Mouse (Mus musculus): Measurements from ENCODE around the gene Sh3bgr.

Gene Sh3bgr

GRCm38 (mm10) chr16:96199913-96200701 is at the start of gene Sh3bgr:
TSS of gene Sh3bgr (plus strand) at chr16:96200450.
- DNase-seq: peak; percentile 74

GRCm38 (mm10) chr16:96150995-96151394 is 49.3 kb upstream of the Sh3bgr start:
- no peak for DNase-seq

GRCm38 (mm10) chr16:96151551-96151950 is 48.7 kb upstream of the Sh3bgr start:
- peak; percentile 53 to 70 for DNase-seq

DNA sequence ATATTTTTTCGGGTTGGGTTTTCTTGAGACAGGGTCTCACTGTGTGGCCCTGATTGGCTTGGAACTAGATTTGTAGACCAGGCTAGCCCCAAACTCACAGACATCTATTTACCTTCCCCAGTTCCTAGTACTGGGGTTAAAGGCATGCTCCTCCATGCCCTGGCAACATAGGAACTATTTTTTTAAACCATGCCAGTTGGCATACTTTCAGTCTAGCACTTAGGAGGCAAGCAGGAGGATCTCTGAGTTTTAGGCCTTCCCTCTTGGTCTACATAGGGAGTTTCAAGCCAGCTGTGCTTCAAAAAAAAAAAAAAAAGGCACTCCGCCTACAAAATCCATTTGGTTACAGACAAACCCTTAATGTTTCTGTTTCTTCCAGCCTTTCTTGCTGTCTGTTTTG is 45.8 kb upstream of the Sh3bgr start:
- no peak for DNase-seq

GRCm38 (mm10) chr16:96156019-96156418 is 44.2 kb upstream of the Sh3bgr start:
- no peak for DNase-seq

DNA sequence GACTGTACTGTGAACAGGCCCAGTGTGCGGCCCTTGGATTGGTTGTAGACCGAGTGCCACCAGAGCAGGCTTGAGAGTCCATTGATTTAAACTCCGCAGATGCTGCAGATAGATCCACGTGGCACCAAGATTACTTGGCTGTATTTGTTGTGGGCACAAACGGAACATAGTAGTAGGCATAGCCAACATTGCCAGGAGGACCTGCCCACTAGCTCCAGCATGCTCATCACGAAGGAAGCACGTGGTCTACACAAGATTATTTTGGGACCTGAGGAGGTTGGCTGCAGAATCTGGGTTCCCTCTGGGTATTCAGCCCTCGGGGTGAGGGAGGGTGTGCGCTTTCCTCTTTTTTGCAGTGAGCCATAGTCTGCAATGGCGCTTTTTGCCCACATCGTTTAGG is 43.1 kb upstream of the Sh3bgr start:
- no peak for DNase-seq

- no peak for DNase-seq
Measured at GRCm38 (mm10) chr16:96158511-96159080, 41.7 kb upstream of the Sh3bgr start.

DNA sequence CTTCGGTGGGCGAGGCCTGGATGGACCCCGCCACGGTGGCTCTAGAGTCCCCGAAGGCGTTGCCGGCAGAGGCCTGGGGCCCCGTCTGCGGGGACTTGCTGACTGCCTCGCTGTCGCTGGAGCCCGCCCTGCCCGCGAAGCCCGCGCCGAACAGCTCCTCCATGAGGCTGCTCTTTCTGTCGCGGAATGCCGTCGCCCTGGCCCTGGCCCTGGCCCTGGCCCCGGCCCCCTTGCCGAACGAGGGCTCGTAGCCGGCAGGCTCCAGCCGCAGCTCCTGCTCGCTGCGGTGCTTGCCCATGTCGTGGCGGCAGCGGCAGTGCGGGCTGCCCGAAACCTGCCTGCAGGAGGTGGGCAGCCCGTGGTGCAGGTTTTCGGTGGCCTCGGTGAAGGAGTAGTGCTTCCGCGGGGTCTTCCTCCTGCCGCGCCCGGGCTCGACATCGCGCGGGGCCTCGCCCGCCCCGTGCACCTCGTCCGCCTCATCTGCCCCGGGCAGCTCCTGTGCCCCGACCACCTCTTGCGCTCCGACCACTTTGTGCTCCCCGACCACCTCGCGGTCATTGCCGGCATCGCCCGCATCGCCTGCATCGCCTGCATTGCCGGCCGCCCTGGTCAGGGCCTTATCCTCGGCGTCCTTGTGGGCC is 41.0 kb upstream of the Sh3bgr start:
- DNase-seq: peak; percentile 34 to 42

GRCm38 (mm10) chr16:96159794-96160346 is 40.4 kb upstream of the Sh3bgr start:
- no peak for DNase-seq

- DNase-seq: no peak
Measured at GRCm38 (mm10) chr16:96160927-96161326, 39.3 kb upstream of the Sh3bgr start.

DNA sequence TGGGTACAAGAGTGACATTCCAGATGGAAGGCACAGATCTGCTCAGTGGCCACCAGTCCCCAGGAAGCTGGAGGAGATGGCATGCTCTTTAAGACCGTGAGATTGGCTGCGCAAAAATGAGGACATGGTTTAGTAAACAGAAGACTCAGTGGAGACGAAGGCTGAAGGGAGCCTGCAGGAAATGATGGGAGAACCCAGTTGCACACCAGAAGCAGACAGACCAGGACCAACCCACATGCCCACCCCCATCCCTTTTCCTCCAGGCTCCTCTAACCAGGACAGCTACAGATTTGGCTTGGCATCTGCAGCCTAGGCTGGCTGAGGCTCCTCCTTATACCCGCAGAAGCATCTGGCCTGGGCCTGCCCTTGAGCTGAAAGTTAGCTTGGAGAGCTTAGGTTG is 38.9 kb upstream of the Sh3bgr start:
- DNase-seq: no peak

GRCm38 (mm10) chr16:96165723-96166264 is 34.5 kb upstream of the Sh3bgr start:
- DNase-seq: no peak

GRCm38 (mm10) chr16:96168837-96169236 is 31.4 kb upstream of the Sh3bgr start:
- DNase-seq: no peak

DNA sequence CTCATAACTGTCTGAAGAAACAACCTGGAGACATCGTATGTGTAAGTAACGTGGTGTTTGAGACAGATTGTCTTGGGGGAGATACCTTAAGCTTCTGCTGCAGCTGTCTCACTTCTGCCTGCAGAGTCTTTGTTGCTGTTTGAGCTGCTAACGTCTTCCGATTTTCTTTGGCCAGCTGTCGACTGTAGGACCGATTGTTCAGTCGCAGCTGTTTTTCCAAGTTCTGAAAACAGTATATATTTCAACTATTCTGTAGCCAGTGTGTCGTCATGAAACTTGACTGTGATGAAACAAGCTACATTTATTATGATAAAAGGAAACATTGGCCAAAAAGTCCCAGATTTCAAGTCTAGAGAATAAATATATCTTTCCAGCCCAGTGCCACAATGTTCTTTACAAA is 26.6 kb upstream of the Sh3bgr start:
- DNase-seq: no peak

GRCm38 (mm10) chr16:96175399-96175798 is 24.9 kb upstream of the Sh3bgr start:
- peak; percentile 80 to 86 for DNase-seq

DNA sequence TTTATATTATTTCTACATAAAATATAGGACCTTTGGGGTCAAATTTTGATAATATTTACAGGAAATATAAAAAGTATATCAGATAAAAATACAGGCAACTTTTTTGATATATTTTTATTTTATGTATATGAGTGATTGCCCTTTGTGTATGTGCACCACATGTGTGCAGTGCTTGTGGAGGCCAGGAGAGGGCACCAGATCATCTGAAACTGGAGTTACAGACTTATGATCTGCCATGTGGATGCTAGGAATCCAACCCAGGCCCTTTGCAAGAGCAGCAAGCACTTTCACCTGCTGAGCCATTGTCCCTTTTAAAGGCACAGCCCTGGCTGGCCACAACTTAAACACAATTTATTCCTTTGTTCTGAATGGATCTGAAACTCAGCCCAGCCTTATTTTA is 21.1 kb upstream of the Sh3bgr start:
- no peak for DNase-seq

DNA sequence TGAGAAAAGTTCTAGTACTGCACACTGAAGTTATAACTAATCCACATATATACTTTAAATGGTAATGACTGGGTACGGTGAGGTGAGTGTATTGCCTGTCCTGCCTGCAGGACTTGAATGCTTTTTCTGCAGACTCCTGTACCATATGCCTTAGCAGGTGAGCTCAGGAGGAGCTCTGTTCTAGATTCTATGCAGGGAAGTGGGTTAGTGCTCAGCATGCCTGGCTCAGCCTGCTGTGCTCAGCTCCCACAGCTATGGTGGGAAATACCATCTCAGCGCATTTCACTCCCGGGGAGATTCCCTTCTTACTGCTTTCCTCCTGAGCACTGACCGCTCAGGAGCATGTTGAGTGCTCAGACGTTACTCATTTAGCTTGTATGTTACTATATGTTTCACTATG is 12.6 kb upstream of the Sh3bgr start:
- no peak for DNase-seq

DNA sequence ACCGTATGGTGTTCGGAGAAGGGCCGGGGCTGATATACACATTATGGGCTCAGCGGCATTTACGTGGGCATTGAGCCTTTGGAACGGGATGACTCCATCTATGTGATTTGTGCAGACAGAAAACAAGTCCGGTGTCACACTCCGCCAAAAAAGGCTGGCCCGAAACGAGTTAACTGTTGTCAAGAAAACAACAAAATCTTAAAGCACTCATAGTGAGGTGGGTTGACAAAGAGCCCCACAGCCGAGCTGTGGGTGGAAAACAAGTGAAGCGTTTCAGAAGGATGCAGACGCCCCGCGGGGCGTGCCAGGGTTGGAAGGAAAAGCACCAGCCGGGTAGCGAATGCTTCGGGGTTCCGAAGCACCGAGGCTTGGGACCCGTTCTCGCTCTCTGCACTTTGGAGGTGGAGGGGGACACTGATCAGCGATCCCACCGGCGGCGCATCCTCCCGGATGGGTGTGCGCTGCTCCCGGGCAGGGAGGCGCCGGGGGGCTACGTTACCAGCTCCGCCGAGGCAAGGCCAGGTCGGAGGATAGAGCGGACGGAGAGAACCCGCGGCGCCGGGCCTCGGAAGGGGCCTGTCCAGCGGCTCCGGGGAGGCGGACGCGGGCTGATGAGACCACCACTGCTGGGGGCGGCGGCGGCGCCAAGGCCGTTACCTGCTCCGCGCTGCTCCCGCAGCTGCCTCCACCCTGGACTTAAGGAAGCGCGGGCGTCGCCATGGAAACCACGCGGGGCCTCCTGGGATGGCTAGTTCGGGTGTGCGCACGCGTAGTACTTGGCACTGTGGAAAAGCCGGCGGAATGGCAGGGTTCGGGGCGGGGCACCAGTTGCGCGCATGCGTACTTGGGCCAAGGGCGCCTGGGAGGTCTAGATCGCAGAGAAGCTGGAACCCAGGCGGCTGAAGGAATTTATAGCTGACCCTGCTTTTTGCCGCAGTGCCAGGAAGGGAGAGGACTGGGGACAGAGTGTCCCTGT is 8.4 kb upstream of the Sh3bgr start, which contains the start of gene Lca5l:
Gene Lca5l, minus strand, starts transcription at position 741 of the 976 bp plus-strand sequence.
- DNase-seq: peak; percentile 99

DNA sequence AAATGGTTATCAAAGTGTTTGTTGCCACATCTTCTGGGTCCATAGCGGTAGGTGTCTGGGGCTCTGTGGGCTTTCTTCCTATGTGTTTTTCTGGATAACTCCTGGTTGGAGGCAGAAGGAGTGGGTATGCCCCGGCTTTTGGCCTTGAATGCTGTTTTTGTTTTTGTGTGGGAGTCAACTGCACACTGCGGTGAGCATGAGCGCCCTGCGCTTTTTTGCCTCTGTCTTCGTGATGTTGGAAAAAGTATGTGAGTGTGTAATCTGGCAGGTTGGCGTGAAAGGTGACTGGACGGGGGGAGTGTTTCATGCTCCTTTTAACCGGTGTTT is 415 bp downstream of the Sh3bgr start:
- no peak for DNase-seq

DNA sequence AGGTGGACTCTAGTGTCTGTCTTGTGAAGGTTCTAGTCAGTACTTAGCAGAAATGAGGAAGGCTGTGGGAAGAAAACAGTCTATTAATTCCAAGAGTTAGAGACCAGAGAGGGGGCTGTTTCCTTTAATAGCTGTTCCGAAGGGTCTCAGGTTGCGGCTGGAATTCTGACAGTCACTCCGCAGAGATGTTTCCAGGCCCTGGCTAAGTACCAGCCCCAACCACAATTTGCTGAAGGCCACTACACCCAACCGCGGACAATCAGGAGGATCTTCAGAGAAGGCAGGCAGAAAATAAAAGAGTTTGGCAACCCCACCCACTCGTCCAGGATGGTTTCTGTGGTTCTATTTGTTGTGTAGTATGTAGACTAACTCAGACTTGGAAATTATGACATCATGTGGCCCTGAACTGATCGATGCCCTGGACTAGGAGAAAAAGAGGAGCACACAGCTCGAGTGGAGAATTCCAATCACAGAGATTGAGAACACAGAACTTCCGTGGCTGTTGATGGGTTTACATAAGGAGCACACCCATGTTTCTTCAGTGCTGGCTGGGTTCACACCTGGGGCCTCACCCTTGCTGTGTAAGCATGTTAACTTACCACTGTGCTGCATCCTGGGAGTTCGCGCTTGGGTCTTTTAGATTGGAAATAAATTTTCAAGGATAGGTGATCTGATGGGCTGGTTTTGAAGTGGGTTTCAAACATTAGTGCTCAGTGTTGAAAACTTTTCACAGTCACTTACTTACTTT is 1.4 kb downstream of the Sh3bgr start:
- DNase-seq: no peak

- DNase-seq: no peak
Measured at GRCm38 (mm10) chr16:96209789-96210188, 9.5 kb downstream of the Sh3bgr start.

DNA sequence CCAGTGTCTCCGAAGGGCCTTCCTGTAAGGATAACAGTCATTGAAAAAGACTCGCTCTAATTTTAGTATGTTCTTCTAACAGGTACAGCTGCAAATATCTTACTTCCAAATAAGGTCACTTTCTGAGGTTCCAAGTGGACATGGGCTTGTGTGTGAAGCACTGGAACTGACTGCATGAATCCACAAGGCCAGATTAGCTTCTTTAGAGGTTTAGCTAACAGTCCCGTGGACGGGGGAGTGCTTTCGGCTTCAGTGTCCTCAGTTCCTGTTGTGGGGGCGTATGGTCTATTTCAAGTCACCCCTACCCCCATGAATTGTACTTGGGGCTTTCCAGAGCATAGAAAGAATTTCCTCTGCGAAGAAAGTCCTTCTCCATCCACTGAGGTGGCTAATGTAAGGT is 10.6 kb downstream of the Sh3bgr start:
- no peak for DNase-seq

Measured in lung, adult 18-20 months (tissue).